Mouse (Mus musculus): Measurements from ENCODE around the gene Apln. TPM values are rescaled to one million over a fixed set of nuclear protein-coding genes. Genes with fewer than 3 reads are reported as not detected.
A peak's percentile ranks its signal among the peaks of the same experiment; 100 is the strongest.

Gene Apln
- polyA plus RNA-seq, 1 experiment = 6.5 TPM

GRCm38 (mm10) chrX:48053743-48054142, 19.1 kb upstream of the Apln start:
- H3K79me2 ChIP-seq (ENCODE audit: control insufficient read depth, insufficient read depth) = no peaks in the 10 kb centered on the region
- no peaks in the 10 kb centered on the region for H3K27me3 ChIP-seq (ENCODE audit: control insufficient read depth, insufficient read depth, insufficient read length)
- H3ac ChIP-seq (ENCODE audit: control insufficient read depth, insufficient read length, low read depth) = no peak overlapping the region
- H3K4me3 ChIP-seq (ENCODE audit: insufficient read depth, poor library complexity, severe bottlenecking) = no peak overlapping the region
- no peaks in the 10 kb centered on the region for H3K79me3 ChIP-seq (ENCODE audit: low read depth)
- TF ChIP-seq CEBPB (IDR thresholded peaks at IDR 0.05; ENCODE audit: low read depth) (no peak), MAX (IDR thresholded peaks at IDR 0.05) (no peak), MYOG (IDR thresholded peaks at IDR 0.05; ENCODE audit: control insufficient read depth, extremely low read depth, insufficient read length) (no peak), USF1 (IDR thresholded peaks at IDR 0.05; ENCODE audit: low read depth) (no peak), FOSL1 (IDR thresholded peaks at IDR 0.05; ENCODE audit: insufficient read depth, low read length, poor library complexity, severe bottlenecking) (no peak), CTCF (IDR thresholded peaks at IDR 0.05; ENCODE audit: control insufficient read depth, insufficient read depth, insufficient read length) (no peak)
- no peaks in the 10 kb centered on the region for H3K36me3 ChIP-seq (ENCODE audit: control insufficient read depth, insufficient read depth)

DNA sequence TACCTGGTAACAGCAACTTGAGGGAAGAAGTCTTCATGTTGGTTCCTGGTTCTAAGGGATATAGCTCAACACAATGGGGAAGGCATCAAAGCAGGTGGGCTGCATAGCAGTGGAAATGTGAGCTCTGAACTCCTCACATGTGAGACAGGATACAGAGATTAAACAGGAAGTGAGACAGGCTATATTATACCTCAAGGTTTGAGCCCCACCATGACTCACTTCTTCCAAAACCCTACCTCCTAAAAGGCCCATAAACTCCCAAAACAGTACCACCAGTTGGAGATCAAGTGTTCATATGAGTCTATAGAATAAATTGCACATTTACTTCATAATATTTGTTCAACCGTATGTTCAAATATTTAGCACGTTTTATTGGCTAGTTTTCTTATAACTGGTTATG, 11.7 kb upstream of the Apln start:
- H3K79me3 ChIP-seq (ENCODE audit: low read depth) = no peaks in the 10 kb centered on the region
- no peak for TF ChIP-seq MYOG (IDR thresholded peaks at IDR 0.05; ENCODE audit: control insufficient read depth, extremely low read depth, insufficient read length)
- no peak for TF ChIP-seq CTCF (IDR thresholded peaks at IDR 0.05; ENCODE audit: control insufficient read depth, insufficient read depth, insufficient read length)
- no peak for TF ChIP-seq MYOD1 (IDR thresholded peaks at IDR 0.05; ENCODE audit: control insufficient read depth, insufficient read length, low read depth)
- no peak for TF ChIP-seq CEBPB (IDR thresholded peaks at IDR 0.05; ENCODE audit: low read depth)

DNA sequence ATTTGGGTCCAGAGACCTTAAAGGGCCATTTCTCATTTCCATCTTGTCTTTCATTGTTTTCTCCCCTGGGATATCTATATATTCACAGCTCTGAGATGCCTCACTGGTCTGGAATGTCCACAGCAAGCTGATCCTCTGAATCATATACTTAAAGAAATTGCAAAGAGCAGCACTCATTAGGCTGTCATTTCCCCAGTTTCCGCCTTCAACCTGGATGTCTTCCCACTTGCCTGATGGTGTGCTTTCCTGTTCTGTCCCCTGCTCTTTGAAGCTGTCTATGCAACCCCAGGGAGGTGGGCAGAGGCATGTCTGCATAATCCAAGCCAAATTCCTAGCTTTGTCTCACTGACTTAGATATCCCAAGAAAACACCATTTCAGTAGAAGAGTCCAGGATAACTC, 9.6 kb upstream of the Apln start:
- TF ChIP-seq USF1 (IDR thresholded peaks at IDR 0.05; ENCODE audit: low read depth) (no peak), CTCF (IDR thresholded peaks at IDR 0.05; ENCODE audit: control insufficient read depth, insufficient read depth, insufficient read length) (no peak), FOSL1 (IDR thresholded peaks at IDR 0.05; ENCODE audit: insufficient read depth, low read length, poor library complexity, severe bottlenecking) (no peak), MYOD1 (IDR thresholded peaks at IDR 0.05; ENCODE audit: control insufficient read depth, insufficient read length, low read depth) (no peak), MAX (IDR thresholded peaks at IDR 0.05) (no peak)

More for the DNA sequence above, 11.7 kb upstream of the Apln start:
- Histone ChIP-seq H3ac (ENCODE audit: control insufficient read depth, insufficient read length, low read depth) (no peak overlapping the region), H3K79me2 (ENCODE audit: control insufficient read depth, insufficient read depth) (no peaks in the 10 kb centered on the region), H3K27me3 (ENCODE audit: control insufficient read depth, insufficient read depth, insufficient read length) (no peaks in the 10 kb centered on the region), H3K4me3 (ENCODE audit: insufficient read depth, poor library complexity, severe bottlenecking) (no peak overlapping the region), H3K36me3 (ENCODE audit: control insufficient read depth, insufficient read depth) (no peaks in the 10 kb centered on the region)

GRCm38 (mm10) chrX:48042748-48043147, 8.1 kb upstream of the Apln start:
- no peak for TF ChIP-seq CTCF (IDR thresholded peaks at IDR 0.05; ENCODE audit: control insufficient read depth, insufficient read depth, insufficient read length)
- TF ChIP-seq MYOD1 (IDR thresholded peaks at IDR 0.05; ENCODE audit: control insufficient read depth, insufficient read length, low read depth) = no peak
- no peak for TF ChIP-seq USF1 (IDR thresholded peaks at IDR 0.05; ENCODE audit: low read depth)
- no peak for TF ChIP-seq FOSL1 (IDR thresholded peaks at IDR 0.05; ENCODE audit: insufficient read depth, low read length, poor library complexity, severe bottlenecking)
- TF ChIP-seq CEBPB (IDR thresholded peaks at IDR 0.05; ENCODE audit: low read depth) = no peak
- no peak for TF ChIP-seq MAX (IDR thresholded peaks at IDR 0.05)
- TF ChIP-seq MYOG (IDR thresholded peaks at IDR 0.05; ENCODE audit: control insufficient read depth, extremely low read depth, insufficient read length) = no peak
- Histone ChIP-seq H3K4me3 (ENCODE audit: insufficient read depth, poor library complexity, severe bottlenecking) (no peak overlapping the region), H3ac (ENCODE audit: control insufficient read depth, insufficient read length, low read depth) (no peak overlapping the region), H3K36me3 (ENCODE audit: control insufficient read depth, insufficient read depth) (no peaks in the 10 kb centered on the region), H3K79me2 (ENCODE audit: control insufficient read depth, insufficient read depth) (no peaks in the 10 kb centered on the region), H3K79me3 (ENCODE audit: low read depth) (no peaks in the 10 kb centered on the region), H3K27me3 (ENCODE audit: control insufficient read depth, insufficient read depth, insufficient read length) (no peaks in the 10 kb centered on the region)

More for the DNA sequence above, 9.6 kb upstream of the Apln start:
- Histone ChIP-seq H3K36me3 (ENCODE audit: control insufficient read depth, insufficient read depth) (no peaks in the 10 kb centered on the region), H3K27me3 (ENCODE audit: control insufficient read depth, insufficient read depth, insufficient read length) (no peaks in the 10 kb centered on the region), H3ac (ENCODE audit: control insufficient read depth, insufficient read length, low read depth) (no peak overlapping the region), H3K4me3 (ENCODE audit: insufficient read depth, poor library complexity, severe bottlenecking) (no peak overlapping the region), H3K79me2 (ENCODE audit: control insufficient read depth, insufficient read depth) (no peaks in the 10 kb centered on the region), H3K79me3 (ENCODE audit: low read depth) (no peaks in the 10 kb centered on the region)

DNA sequence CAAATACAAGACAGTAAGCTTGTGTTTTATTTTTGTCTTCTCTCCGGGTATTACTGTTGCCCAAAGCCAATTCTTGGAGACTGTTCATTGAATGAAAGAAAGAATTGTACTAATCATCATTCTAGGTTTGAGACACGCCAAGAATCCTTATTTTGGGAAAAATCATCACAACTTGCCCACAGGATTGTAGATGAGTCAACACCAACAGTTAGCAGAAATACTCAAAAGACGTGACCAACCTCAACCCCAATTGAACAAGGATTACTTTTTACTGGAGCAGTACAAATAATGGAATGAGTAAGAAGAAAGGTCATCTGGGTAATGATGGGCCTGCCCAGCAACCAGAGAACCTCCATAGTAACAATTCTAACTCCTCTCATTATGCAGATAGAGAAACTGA, 5.7 kb upstream of the Apln start:
- Histone ChIP-seq H3ac (ENCODE audit: control insufficient read depth, insufficient read length, low read depth) (no peak overlapping the region), H3K79me2 (ENCODE audit: control insufficient read depth, insufficient read depth) (no peaks in the 10 kb centered on the region), H3K79me3 (ENCODE audit: low read depth) (no peaks in the 10 kb centered on the region), H3K27me3 (ENCODE audit: control insufficient read depth, insufficient read depth, insufficient read length) (no peaks in the 10 kb centered on the region), H3K4me3 (ENCODE audit: insufficient read depth, poor library complexity, severe bottlenecking) (no peak overlapping the region), H3K36me3 (ENCODE audit: control insufficient read depth, insufficient read depth) (no peaks in the 10 kb centered on the region)
- TF ChIP-seq FOSL1 (IDR thresholded peaks at IDR 0.05; ENCODE audit: insufficient read depth, low read length, poor library complexity, severe bottlenecking) (no peak), USF1 (IDR thresholded peaks at IDR 0.05; ENCODE audit: low read depth) (no peak), MYOD1 (IDR thresholded peaks at IDR 0.05; ENCODE audit: control insufficient read depth, insufficient read length, low read depth) (no peak), CEBPB (IDR thresholded peaks at IDR 0.05; ENCODE audit: low read depth) (no peak), CTCF (IDR thresholded peaks at IDR 0.05; ENCODE audit: control insufficient read depth, insufficient read depth, insufficient read length) (no peak), MYOG (IDR thresholded peaks at IDR 0.05; ENCODE audit: control insufficient read depth, extremely low read depth, insufficient read length) (no peak)

DNA sequence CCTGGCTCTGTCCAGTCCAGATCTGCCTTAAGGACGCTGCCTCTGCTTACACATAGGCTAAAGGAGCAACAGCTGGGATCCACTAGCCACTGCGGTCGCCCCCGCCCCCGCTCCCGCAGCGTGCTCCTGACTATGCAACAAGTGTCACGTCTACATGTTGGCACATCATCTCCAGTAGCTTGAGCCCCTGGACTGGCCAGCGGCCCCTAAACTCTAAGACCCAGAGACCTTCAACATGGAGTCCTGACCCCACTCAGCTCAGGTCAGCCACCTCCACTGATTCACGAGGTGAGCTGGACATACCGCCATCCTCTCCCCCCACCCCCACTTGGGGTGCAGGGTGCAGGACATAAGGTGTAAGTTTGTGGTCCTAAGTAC, 898 bp downstream of the Apln start:
- Histone ChIP-seq H3K4me3 (ENCODE audit: insufficient read depth, poor library complexity, severe bottlenecking) (peak overlapping the region; percentile 41), H3K36me3 (ENCODE audit: control insufficient read depth, insufficient read depth) (no peaks in the 10 kb centered on the region), H3K79me2 (ENCODE audit: control insufficient read depth, insufficient read depth) (peaks cover 20% of the 10 kb centered on the region), H3K79me3 (ENCODE audit: low read depth) (peaks cover 6% of the 10 kb centered on the region), H3ac (ENCODE audit: control insufficient read depth, insufficient read length, low read depth) (peak overlapping the region; percentile 91), H3K27me3 (ENCODE audit: control insufficient read depth, insufficient read depth, insufficient read length) (no peaks in the 10 kb centered on the region)
- TF ChIP-seq MAX (IDR thresholded peaks at IDR 0.05) (no peak), MYOG (IDR thresholded peaks at IDR 0.05; ENCODE audit: control insufficient read depth, extremely low read depth, insufficient read length) (no peak), FOSL1 (IDR thresholded peaks at IDR 0.05; ENCODE audit: insufficient read depth, low read length, poor library complexity, severe bottlenecking) (no peak), CTCF (IDR thresholded peaks at IDR 0.05; ENCODE audit: control insufficient read depth, insufficient read depth, insufficient read length) (no peak)

Data from C2C12 (cell line).